Mouse (Mus musculus): ENCODE results near the gene Srxn1. TPM values are rescaled to one million over a fixed set of nuclear protein-coding genes. Genes with fewer than 3 reads are reported as not detected.

Gene Srxn1
- polyA plus RNA-seq, 1 experiment, result 39.1 TPM

DNA sequence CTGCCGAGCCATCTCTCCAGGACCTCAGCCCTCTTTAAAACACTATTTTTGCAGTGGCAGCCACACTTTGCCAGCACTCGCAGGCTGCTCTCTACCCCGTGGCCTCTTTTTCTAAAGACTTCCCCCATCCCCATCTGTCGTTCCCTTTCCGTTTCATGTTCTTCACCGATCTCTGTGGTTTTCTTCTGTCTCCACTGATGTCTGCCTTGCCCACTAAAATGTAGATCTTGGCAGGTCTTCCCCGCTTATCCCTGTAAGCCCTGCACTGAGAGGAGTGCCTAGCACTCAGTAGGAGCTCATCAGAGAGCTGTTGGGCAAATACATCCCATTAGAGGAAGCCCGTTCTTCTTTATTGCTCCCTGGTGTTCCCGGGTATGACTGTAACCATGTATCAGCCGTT, 7.7 kb downstream of the Srxn1 start:
- TF ChIP-seq CTCF (IDR thresholded peaks at IDR 0.05; ENCODE audit: borderline replicate concordance, insufficient read depth, low read length) (no peak), POLR2A (IDR thresholded peaks at IDR 0.05; ENCODE audit: low read depth, low read length) (no peak)
- H3K4me3 ChIP-seq (ENCODE audit: insufficient read depth, low read length), result no peak overlapping the region
- no peaks in the 10 kb centered on the region for H3K4me1 ChIP-seq (ENCODE audit: control insufficient read depth, insufficient read depth, low read length)
- H3K27ac ChIP-seq (ENCODE audit: insufficient read depth, low read length), result no peak overlapping the region

DNA sequence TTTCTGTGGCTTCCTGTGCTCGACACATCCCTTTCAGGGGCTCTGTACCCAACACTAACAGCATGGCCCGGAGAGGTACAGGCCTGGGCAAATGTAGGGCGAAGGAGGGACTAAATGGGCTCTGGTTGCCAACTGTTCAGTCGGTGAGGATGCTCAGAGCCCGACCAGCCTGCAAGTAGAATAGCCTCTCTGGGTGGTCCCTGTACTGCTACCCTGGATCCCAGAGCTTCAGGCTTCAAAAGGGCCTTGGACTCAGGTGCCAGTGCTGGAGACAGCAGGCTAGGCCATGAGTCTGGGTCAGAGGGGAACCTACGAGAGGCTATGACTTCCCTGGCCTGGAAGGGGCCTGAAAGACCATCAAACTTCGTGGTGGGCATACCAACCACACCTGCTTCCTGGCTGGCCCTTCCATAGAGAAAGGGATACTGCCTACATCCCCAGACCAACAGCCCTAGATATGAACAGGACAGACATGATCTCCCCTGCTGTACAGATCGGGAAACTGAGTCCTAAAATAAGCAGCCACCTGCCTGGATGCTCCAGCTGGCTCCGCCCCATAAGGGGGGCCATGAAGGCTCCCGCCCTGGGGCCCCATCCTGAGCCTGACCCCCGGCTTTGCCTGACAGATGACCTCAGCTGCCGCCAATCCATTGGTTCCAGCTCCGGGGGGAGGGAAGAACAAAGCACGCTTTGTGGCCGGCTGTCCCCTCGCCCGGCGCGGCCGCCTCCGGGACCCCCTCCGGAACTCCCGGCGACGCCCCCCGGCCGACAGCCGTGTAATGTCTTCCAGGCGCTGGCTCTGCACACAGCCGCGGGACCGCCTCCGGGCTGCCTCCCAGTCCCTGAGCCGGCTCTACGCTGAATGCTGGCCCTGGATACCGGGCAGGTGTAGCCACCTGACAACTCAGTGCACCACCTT, 9.0 kb downstream of the Srxn1 start:
- TF ChIP-seq CTCF (IDR thresholded peaks at IDR 0.05; ENCODE audit: borderline replicate concordance, insufficient read depth, low read length) (no peak), POLR2A (IDR thresholded peaks at IDR 0.05; ENCODE audit: low read depth, low read length) (no peak)
- Histone ChIP-seq H3K4me1 (ENCODE audit: control insufficient read depth, insufficient read depth, low read length) (no peaks in the 10 kb centered on the region), H3K4me3 (ENCODE audit: insufficient read depth, low read length) (no peak overlapping the region), H3K27ac (ENCODE audit: insufficient read depth, low read length) (no peak overlapping the region)

DNA sequence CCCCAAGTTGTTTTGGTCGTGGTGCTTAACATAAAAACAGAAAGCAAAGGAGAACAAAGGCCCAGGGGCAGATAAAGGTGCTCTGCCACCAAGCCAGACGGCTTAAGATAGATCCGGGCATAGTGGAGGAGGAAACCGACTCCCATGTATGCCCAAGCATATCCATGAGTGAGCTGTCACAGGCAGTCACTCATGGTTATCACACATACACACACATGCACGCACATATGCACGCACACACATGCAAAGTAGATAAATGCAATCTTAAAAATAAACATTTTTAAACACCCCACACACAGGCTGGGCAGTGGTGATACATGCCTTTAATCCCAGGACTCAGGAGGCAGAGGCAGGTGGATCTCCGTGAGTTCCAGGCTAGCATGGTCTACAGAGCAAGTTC, 12.4 kb downstream of the Srxn1 start:
- Histone ChIP-seq H3K4me1 (ENCODE audit: control insufficient read depth, insufficient read depth, low read length) (no peaks in the 10 kb centered on the region), H3K4me3 (ENCODE audit: insufficient read depth, low read length) (no peak overlapping the region), H3K27ac (ENCODE audit: insufficient read depth, low read length) (no peak overlapping the region)
- TF ChIP-seq POLR2A (IDR thresholded peaks at IDR 0.05; ENCODE audit: low read depth, low read length) (no peak), CTCF (IDR thresholded peaks at IDR 0.05; ENCODE audit: borderline replicate concordance, insufficient read depth, low read length) (no peak)

DNA sequence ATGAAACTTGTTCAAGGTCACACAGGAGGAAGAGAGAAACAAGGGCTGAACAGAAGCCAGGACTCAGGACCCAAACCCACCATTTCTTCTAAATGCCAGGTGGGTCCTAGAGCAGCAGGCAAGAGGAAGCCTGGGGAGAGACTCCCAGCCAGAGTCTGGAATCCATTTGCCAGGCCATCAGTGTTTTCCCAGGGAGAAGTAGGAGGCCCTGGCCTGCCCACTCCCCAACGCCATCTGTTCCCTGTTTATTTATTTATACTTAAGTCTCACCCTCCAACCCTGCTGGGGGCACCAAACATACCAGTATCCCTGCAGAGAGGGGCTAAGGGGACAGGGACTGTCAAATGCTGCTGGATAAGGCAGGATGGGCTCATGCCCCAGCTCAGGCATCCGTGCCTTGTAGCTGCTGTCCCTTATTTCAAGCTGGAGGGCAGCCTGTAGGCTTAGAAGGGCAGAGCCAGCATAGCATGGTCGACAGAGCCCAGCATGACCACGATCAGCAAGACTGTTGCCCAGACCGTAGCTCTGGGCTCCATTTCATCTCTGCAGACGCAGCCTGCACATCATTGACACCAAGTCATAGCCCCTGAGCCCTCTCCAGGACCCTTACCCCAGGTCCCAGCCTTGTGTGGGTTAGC, 14.0 kb downstream of the Srxn1 start:
- no peak overlapping the region for H3K27ac ChIP-seq (ENCODE audit: insufficient read depth, low read length)
- H3K4me1 ChIP-seq (ENCODE audit: control insufficient read depth, insufficient read depth, low read length), result no peaks in the 10 kb centered on the region
- H3K4me3 ChIP-seq (ENCODE audit: insufficient read depth, low read length), result no peak overlapping the region
- no peak for TF ChIP-seq POLR2A (IDR thresholded peaks at IDR 0.05; ENCODE audit: low read depth, low read length)
- no peak for TF ChIP-seq CTCF (IDR thresholded peaks at IDR 0.05; ENCODE audit: borderline replicate concordance, insufficient read depth, low read length)

DNA sequence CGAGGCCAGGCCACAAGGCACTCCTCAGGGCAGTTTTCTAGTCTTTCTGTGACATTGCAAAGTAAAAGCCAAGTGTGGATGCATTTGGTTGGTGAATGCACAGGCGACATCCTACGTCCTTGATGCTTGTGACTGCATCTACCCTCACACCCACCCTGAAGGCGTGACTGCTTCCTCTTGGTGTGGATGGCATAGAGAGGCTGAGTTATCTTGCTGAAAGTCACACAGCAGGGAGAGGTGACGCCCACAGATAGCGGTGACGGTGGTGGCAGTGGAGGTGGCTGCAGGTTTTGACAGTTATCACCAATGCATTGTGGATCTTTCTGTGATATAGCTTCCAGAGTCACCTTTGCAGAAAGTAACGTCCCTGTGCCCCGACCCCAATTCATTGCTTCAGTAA, 17.6 kb downstream of the Srxn1 start:
- TF ChIP-seq CTCF (IDR thresholded peaks at IDR 0.05; ENCODE audit: borderline replicate concordance, insufficient read depth, low read length) (no peak), POLR2A (IDR thresholded peaks at IDR 0.05; ENCODE audit: low read depth, low read length) (no peak)
- no peaks in the 10 kb centered on the region for H3K4me1 ChIP-seq (ENCODE audit: control insufficient read depth, insufficient read depth, low read length)
- no peak overlapping the region for H3K27ac ChIP-seq (ENCODE audit: insufficient read depth, low read length)
- no peak overlapping the region for H3K4me3 ChIP-seq (ENCODE audit: insufficient read depth, low read length)

DNA sequence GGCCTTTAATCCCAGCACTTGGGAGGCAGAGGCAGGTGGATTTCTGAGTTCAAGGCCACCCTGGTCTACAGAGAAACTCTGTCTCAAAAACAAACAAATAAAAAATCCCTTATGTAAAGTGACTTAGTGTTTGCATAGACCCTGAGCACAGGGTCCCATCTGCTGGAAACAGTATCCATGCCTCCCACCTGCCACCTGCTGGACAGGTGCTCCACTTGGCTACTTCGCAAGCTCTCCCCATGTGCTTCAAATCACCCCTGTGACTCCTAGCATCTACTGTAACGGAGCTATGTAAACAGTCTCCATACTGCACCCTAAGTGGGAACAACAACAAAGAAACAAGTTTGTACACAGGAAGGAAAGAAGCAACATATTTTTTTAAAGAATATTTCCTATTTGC, 23.3 kb downstream of the Srxn1 start:
- no peak overlapping the region for H3K27ac ChIP-seq (ENCODE audit: insufficient read depth, low read length)
- TF ChIP-seq CTCF (IDR thresholded peaks at IDR 0.05; ENCODE audit: borderline replicate concordance, insufficient read depth, low read length) (no peak), POLR2A (IDR thresholded peaks at IDR 0.05; ENCODE audit: low read depth, low read length) (no peak)

DNA sequence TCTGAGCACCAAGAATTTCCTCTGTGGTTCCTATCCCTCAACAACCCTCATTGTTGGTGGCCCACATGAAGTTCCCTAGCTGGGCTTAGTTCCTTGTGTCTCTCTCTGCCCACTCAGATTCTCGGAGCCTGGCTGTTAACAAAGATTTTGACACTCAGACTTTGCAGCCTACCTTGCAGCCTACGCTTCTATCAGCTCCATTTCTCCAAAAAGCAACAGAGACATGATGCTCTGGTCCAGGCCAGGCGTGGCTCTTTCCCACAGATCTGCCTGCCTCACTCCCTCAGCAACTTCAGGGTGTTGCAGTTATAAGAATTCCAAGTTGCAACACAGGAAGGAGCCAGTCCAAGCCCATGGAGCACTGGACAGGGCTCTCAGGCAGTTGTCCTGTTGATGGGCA, 24.5 kb downstream of the Srxn1 start:
- Histone ChIP-seq H3K4me1 (ENCODE audit: control insufficient read depth, insufficient read depth, low read length) (no peaks in the 10 kb centered on the region), H3K27ac (ENCODE audit: insufficient read depth, low read length) (no peak overlapping the region), H3K4me3 (ENCODE audit: insufficient read depth, low read length) (no peak overlapping the region)
- no peak for TF ChIP-seq CTCF (IDR thresholded peaks at IDR 0.05; ENCODE audit: borderline replicate concordance, insufficient read depth, low read length)
- no peak for TF ChIP-seq POLR2A (IDR thresholded peaks at IDR 0.05; ENCODE audit: low read depth, low read length)

More for the DNA sequence above, 23.3 kb downstream of the Srxn1 start:
- no peaks in the 10 kb centered on the region for H3K4me1 ChIP-seq (ENCODE audit: control insufficient read depth, insufficient read depth, low read length)
- H3K4me3 ChIP-seq (ENCODE audit: insufficient read depth, low read length), result no peak overlapping the region

DNA sequence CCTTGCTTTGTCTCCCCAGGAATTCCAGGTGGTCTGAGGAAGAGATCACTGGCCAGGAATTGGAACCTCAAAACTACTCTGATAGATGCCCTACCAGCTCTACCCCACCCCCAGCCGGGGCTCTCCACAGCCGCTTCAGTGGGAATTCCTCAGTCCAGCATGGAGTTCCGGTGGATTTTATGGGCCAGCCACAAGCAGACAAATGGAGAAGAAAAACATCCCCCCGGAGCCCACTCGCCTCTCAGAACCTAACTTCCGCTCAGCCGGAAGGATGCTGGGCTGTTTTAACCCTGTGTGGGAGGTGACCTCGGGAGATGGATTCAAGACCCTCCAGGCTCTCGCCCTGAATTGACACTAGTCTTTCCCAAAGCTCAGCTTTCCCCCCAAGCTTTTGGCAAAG, 26.7 kb downstream of the Srxn1 start:
- H3K27ac ChIP-seq (ENCODE audit: insufficient read depth, low read length), result no peak overlapping the region
- TF ChIP-seq CTCF (IDR thresholded peaks at IDR 0.05; ENCODE audit: borderline replicate concordance, insufficient read depth, low read length), result no peak
- no peak for TF ChIP-seq POLR2A (IDR thresholded peaks at IDR 0.05; ENCODE audit: low read depth, low read length)
- no peaks in the 10 kb centered on the region for H3K4me1 ChIP-seq (ENCODE audit: control insufficient read depth, insufficient read depth, low read length)
- H3K4me3 ChIP-seq (ENCODE audit: insufficient read depth, low read length), result no peak overlapping the region

DNA sequence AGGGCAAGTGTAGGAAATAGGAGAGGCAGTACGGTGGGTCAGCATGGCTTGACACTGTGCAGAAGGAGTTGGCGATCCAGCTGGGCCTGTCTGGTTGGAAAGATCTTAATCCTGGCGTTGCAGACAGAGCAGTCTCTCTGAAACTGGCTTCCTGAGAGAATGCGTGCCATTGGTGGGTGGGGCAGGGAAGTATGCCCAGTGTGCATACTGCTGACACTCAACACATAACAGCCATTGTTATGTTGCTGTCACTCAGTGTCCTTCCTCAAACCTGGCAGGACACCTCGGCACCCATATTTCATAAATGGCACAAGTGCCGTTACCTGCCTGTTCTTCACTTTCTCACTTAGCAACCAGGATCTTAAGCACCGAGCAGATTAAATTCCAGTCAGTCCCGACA, 27.4 kb downstream of the Srxn1 start:
- H3K4me1 ChIP-seq (ENCODE audit: control insufficient read depth, insufficient read depth, low read length), result no peaks in the 10 kb centered on the region
- no peak overlapping the region for H3K27ac ChIP-seq (ENCODE audit: insufficient read depth, low read length)
- TF ChIP-seq CTCF (IDR thresholded peaks at IDR 0.05; ENCODE audit: borderline replicate concordance, insufficient read depth, low read length) (no peak), POLR2A (IDR thresholded peaks at IDR 0.05; ENCODE audit: low read depth, low read length) (no peak)
- no peak overlapping the region for H3K4me3 ChIP-seq (ENCODE audit: insufficient read depth, low read length)

All from embryonic fibroblast, embryonic 13.5 days (primary cell).